Mouse (Mus musculus) olfactory bulb, adult 2 months (tissue): ENCODE measurements around the gene Gm6614.

Source experiments
- CTCF ChIP-seq: fragments of 200-500 bp; IDR thresholded peaks from 2 replicates; pipeline ENCODE4 v1.5.1; 2012; ENCODE audit warnings: low read depth, mild to moderate bottlenecking, low read length, moderate library complexity; ENCODE audit not compliant: insufficient read depth
- POLR2A ChIP-seq: fragments of 200-500 bp; IDR thresholded peaks from 2 replicates; pipeline ENCODE4 v1.6.1; 2012; ENCODE audit warnings: mild to moderate bottlenecking, low read depth, low read length, moderate library complexity; ENCODE audit not compliant: insufficient read depth

- no peak for TF ChIP-seq CTCF
- no peak for TF ChIP-seq POLR2A
Measured at GRCm38 (mm10) chr6:142021671-142022070, 10.5 kb upstream of the Gm6614 start.
